Mouse (Mus musculus): Measurements from ENCODE around the gene Iqsec1.

Iqsec1 gene

GRCm38 (mm10) chr6:90755613-90755941 is 232.9 kb downstream of the Iqsec1 start:
- in situ Hi-C loops (cut with MboI, MseI) = no loop called here

GRCm38 (mm10) chr6:90754927-90755612 is 233.4 kb downstream of the Iqsec1 start:
- in situ Hi-C loops (cut with MboI, MseI) = no loop called here

- in situ Hi-C loops (cut with MboI, MseI) = no loop called here
These were observed 234.4 kb downstream of the Iqsec1 start for GRCm38 (mm10) chr6:90754093-90754492.

GRCm38 (mm10) chr6:90753656-90754055 is 234.8 kb downstream of the Iqsec1 start:
- in situ Hi-C loops (cut with MboI, MseI) = no loop called here

- in situ Hi-C loops (cut with MboI, MseI) = no loop called here
These were observed 236.9 kb downstream of the Iqsec1 start for GRCm38 (mm10) chr6:90751624-90752023.

- in situ Hi-C loops (cut with MboI, MseI) = no loop called here
These were observed 238.4 kb downstream of the Iqsec1 start for GRCm38 (mm10) chr6:90750091-90750490.

- in situ Hi-C loops (cut with MboI, MseI) = loop anchor here (10.0 kb wide), 1 partner anchor 1845 kb away; the partner anchor contains the start of gene Tpra1
These were observed 239.0 kb downstream of the Iqsec1 start for GRCm38 (mm10) chr6:90749414-90749937.

GRCm38 (mm10) chr6:90748976-90749375 is 239.5 kb downstream of the Iqsec1 start:
- in situ Hi-C loops (cut with MboI, MseI) = loop anchor here (10.0 kb wide), 1 partner anchor 1844 kb away; the partner anchor contains the start of gene Tpra1

- in situ Hi-C loops (cut with MboI, MseI) = loop anchor here (10.0 kb wide), 1 partner anchor 1842 kb away; the partner anchor contains the start of gene Tpra1
These were observed 242.1 kb downstream of the Iqsec1 start for GRCm38 (mm10) chr6:90746331-90746864.

- in situ Hi-C loops (cut with MboI, MseI) = loop anchor here (10.0 kb wide), 1 partner anchor 1841 kb away; the partner anchor contains the start of gene Tpra1
These were observed 242.9 kb downstream of the Iqsec1 start for GRCm38 (mm10) chr6:90745401-90746198.

- in situ Hi-C loops (cut with MboI, MseI) = loop anchor here (10.0 kb wide), 1 partner anchor 1838 kb away; the partner anchor contains the start of gene Tpra1
These were observed 246.0 kb downstream of the Iqsec1 start for GRCm38 (mm10) chr6:90742453-90742852.

- in situ Hi-C loops (cut with MboI, MseI) = loop anchor here (10.0 kb wide), 1 partner anchor 1837 kb away; the partner anchor contains the start of gene Tpra1
These were observed 246.8 kb downstream of the Iqsec1 start for GRCm38 (mm10) chr6:90741717-90742116.

GRCm38 (mm10) chr6:90741056-90741420 is 247.4 kb downstream of the Iqsec1 start:
- in situ Hi-C loops (cut with MboI, MseI) = loop anchor here (10.0 kb wide), 1 partner anchor 1836 kb away; the partner anchor contains the start of gene Tpra1

- in situ Hi-C loops (cut with MboI, MseI) = loop anchor here (10.0 kb wide), 1 partner anchor 1836 kb away; the partner anchor contains the start of gene Tpra1
These were observed 248.0 kb downstream of the Iqsec1 start for GRCm38 (mm10) chr6:90740348-90741055.

- in situ Hi-C loops (cut with MboI, MseI) = no loop called here
These were observed 251.1 kb downstream of the Iqsec1 start for GRCm38 (mm10) chr6:90737376-90737775.

- in situ Hi-C loops (cut with MboI, MseI) = no loop called here
These were observed 251.7 kb downstream of the Iqsec1 start for GRCm38 (mm10) chr6:90736691-90737245.

- in situ Hi-C loops (cut with MboI, MseI) = no loop called here
These were observed 252.3 kb downstream of the Iqsec1 start for GRCm38 (mm10) chr6:90736074-90736672.

GRCm38 (mm10) chr6:90735396-90736036 is 253.0 kb downstream of the Iqsec1 start:
- in situ Hi-C loops (cut with MboI, MseI) = no loop called here

GRCm38 (mm10) chr6:90734806-90735205 is 253.7 kb downstream of the Iqsec1 start:
- in situ Hi-C loops (cut with MboI, MseI) = loop anchor here (5.0 kb wide), 1 partner anchor 78 kb away; no protein-coding TSS in a partner anchor

GRCm38 (mm10) chr6:90731327-90731726 is 257.2 kb downstream of the Iqsec1 start:
- in situ Hi-C loops (cut with MboI, MseI) = loop anchor here (5.0 kb wide), 1 partner anchor 74 kb away; no protein-coding TSS in a partner anchor

Measured in T-helper 1 cell (primary cell).